Mouse (Mus musculus) MEL (cell line): Measurements from ENCODE around the gene Nme9. TPM values are rescaled to one million over a fixed set of nuclear protein-coding genes. Genes with fewer than 3 reads are reported as not detected.

ENCODE experiments used
- DNase-seq: peaks from one replicate; pipeline ENCODE4 v3.0.0; 2011; ENCODE audit warnings: low read depth, low spot score
- H3K27ac ChIP-seq: 2 replicates; pipeline ENCODE4 v1.5.1; 2012; ENCODE audit warnings: low read depth, mild to moderate bottlenecking, control low read depth, low read length, moderate library complexity; ENCODE audit not compliant: control insufficient read depth
- H3K27me3 ChIP-seq, 2 experiments: fragments of 150-350 bp in 1 of 2; sonication (generic) in 1 of 2; 2 replicates each; pipeline ENCODE4 v1.6.1; 2012; ENCODE audit warnings: low read length in 2 of 2, mild to moderate bottlenecking in 2 of 2, improper control_type of control experiment in 1 of 2, moderate library complexity in 1 of 2; ENCODE audit not compliant: insufficient read depth in 2 of 2, control insufficient read depth in 1 of 2
- H3K36me3 ChIP-seq, 2 experiments: 2 replicates each; pipeline ENCODE4 v1.6.1; 2012 to 2014; ENCODE audit warnings: low read length in 2 of 2, improper control_type of control experiment in 1 of 2, inconsistent platforms in 1 of 2, mild to moderate bottlenecking in 1 of 2; ENCODE audit not compliant: insufficient read depth in 2 of 2, control insufficient read depth in 1 of 2
- H3K4me1 ChIP-seq, 2 experiments: fragments of 150-350 bp in 1 of 2; sonication (generic) in 1 of 2; 2 replicates each; pipeline ENCODE4 v1.6.1; 2012; ENCODE audit warnings: low read length in 2 of 2, improper control_type of control experiment in 1 of 2, mild to moderate bottlenecking in 1 of 2; ENCODE audit not compliant: insufficient read depth in 2 of 2, control insufficient read depth in 1 of 2
- H3K4me3 ChIP-seq, 2 experiments: fragments of 150-350 bp in 1 of 2; sonication (generic) in 1 of 2; 2 replicates each; pipeline ENCODE4 v1.5.1; 2012; ENCODE audit warnings: low read depth in 2 of 2, low read length in 2 of 2, mild to moderate bottlenecking in 2 of 2, moderate library complexity in 2 of 2, control low read depth in 1 of 2, improper control_type of control experiment in 1 of 2; ENCODE audit not compliant: control insufficient read depth in 1 of 2, insufficient read depth in 1 of 2
- H3K79me2 ChIP-seq: 2 replicates; pipeline ENCODE4 v1.6.1; 2012; ENCODE audit warnings: mild to moderate bottlenecking, low read length, moderate library complexity; ENCODE audit not compliant: control insufficient read depth, poor library complexity, insufficient read depth
- H3K9ac ChIP-seq: 2 replicates; pipeline ENCODE4 v1.6.1; 2012; ENCODE audit warnings: low read depth, mild to moderate bottlenecking, control low read depth, low read length, moderate library complexity; ENCODE audit not compliant: control insufficient read depth, poor library complexity, severe bottlenecking
- H3K9me3 ChIP-seq: fragments of 150-350 bp; sonication (generic); replicated peaks from 2 replicates; pipeline ENCODE4 v1.6.1; 2012; ENCODE audit warnings: mild to moderate bottlenecking, low read length, improper control_type of control experiment, moderate library complexity; ENCODE audit not compliant: insufficient read depth
- BHLHE40 ChIP-seq: IDR thresholded peaks from 2 replicates; pipeline ENCODE4 v1.6.1; 2012; ENCODE audit warnings: low read depth, mild to moderate bottlenecking, inconsistent platforms, low read length, improper control_type of control experiment, borderline replicate concordance
- CHD1 ChIP-seq: IDR thresholded peaks from 2 replicates; pipeline ENCODE4 v1.6.1; 2012; ENCODE audit warnings: low read depth, mild to moderate bottlenecking, inconsistent platforms, low read length, improper control_type of control experiment
- CTCF ChIP-seq, 3 experiments: IDR thresholded peaks in 2 of 3; conservative IDR thresholded peaks in 1 of 3; 2 replicates each; pipeline ENCODE4 v1.5.1; 2011 to 2012; ENCODE audit warnings: low read length in 3 of 3, low read depth in 2 of 3, mild to moderate bottlenecking in 2 of 3, improper control_type of control experiment in 1 of 3, inconsistent platforms in 1 of 3, mixed read lengths in 1 of 3, moderate library complexity in 1 of 3; ENCODE audit not compliant: control insufficient read depth in 1 of 3, insufficient read depth in 1 of 3, poor library complexity in 1 of 3, severe bottlenecking in 1 of 3
- HCFC1 ChIP-seq: IDR thresholded peaks from 2 replicates; pipeline ENCODE4 v1.6.1; 2012; ENCODE audit warnings: low read depth, mild to moderate bottlenecking, inconsistent platforms, low read length, improper control_type of control experiment, moderate library complexity
- JUND ChIP-seq: IDR thresholded peaks from 2 replicates; pipeline ENCODE4 v1.6.1; 2011; ENCODE audit warnings: low read depth, mild to moderate bottlenecking, improper control_type of control experiment, low read length
- KAT2A ChIP-seq: conservative IDR thresholded peaks from 2 replicates; pipeline ENCODE4 v1.6.1; 2012; ENCODE audit warnings: low read depth, low read length, improper control_type of control experiment, inconsistent platforms
- MAFK ChIP-seq: IDR thresholded peaks from 2 replicates; pipeline ENCODE4 v1.6.1; 2011; ENCODE audit warnings: low read depth, mild to moderate bottlenecking, low read length, improper control_type of control experiment, borderline replicate concordance
- MEF2A ChIP-seq: IDR thresholded peaks from 2 replicates; pipeline ENCODE4 v1.6.1; 2014; ENCODE audit warnings: low read depth, mild to moderate bottlenecking, inconsistent platforms, low read length, improper control_type of control experiment; ENCODE audit not compliant: poor library complexity, insufficient replicate concordance, severe bottlenecking; ENCODE audit errors: extremely low read depth
- MYC ChIP-seq: IDR thresholded peaks from 2 replicates; pipeline ENCODE4 v1.6.1; 2011; ENCODE audit warnings: low read depth, mild to moderate bottlenecking, low read length, improper control_type of control experiment, moderate library complexity
- NELFE ChIP-seq: IDR thresholded peaks from 2 replicates; pipeline ENCODE4 v1.6.1; 2011; ENCODE audit warnings: low read depth, low read length, improper control_type of control experiment
- NRF1 ChIP-seq: IDR thresholded peaks from 2 replicates; pipeline ENCODE4 v1.6.1; 2014; ENCODE audit warnings: low read depth, mild to moderate bottlenecking, inconsistent platforms, low read length, improper control_type of control experiment, moderate library complexity; ENCODE audit not compliant: poor library complexity, insufficient read depth, severe bottlenecking
- POLR2AphosphoS2 ChIP-seq: IDR thresholded peaks from 2 replicates; pipeline ENCODE4 v1.6.1; 2011; ENCODE audit warnings: low read length, improper control_type of control experiment
- POLR2AphosphoS5 ChIP-seq: IDR thresholded peaks from 2 replicates; pipeline ENCODE4 v1.6.1; 2012; ENCODE audit warnings: low read depth, borderline replicate concordance, mild to moderate bottlenecking, inconsistent platforms, low read length, moderate library complexity, mixed read lengths
- RAD21 ChIP-seq: IDR thresholded peaks from 2 replicates; pipeline ENCODE4 v1.6.1; 2011; ENCODE audit warnings: mild to moderate bottlenecking, low read depth, low read length, improper control_type of control experiment
- RCOR1 ChIP-seq: IDR thresholded peaks from 2 replicates; pipeline ENCODE4 v1.6.1; 2012; ENCODE audit warnings: low read depth, mild to moderate bottlenecking, inconsistent platforms, low read length, improper control_type of control experiment
- SMC3 ChIP-seq: IDR thresholded peaks from 2 replicates; pipeline ENCODE4 v1.6.1; 2011; ENCODE audit warnings: low read depth, low read length, improper control_type of control experiment
- TCF12 ChIP-seq: IDR thresholded peaks from 2 replicates; pipeline ENCODE4 v1.6.1; 2014; ENCODE audit warnings: low read depth, mild to moderate bottlenecking, inconsistent platforms, low read length, improper control_type of control experiment, moderate library complexity
- UBTF ChIP-seq: IDR thresholded peaks from 2 replicates; pipeline ENCODE4 v1.6.1; 2012; ENCODE audit warnings: low read depth, mild to moderate bottlenecking, inconsistent platforms, low read length, improper control_type of control experiment, moderate library complexity, borderline replicate concordance; ENCODE audit not compliant: insufficient read depth
- USF1 ChIP-seq: IDR thresholded peaks from 2 replicates; pipeline ENCODE4 v1.6.1; 2014; ENCODE audit warnings: low read depth, mild to moderate bottlenecking, inconsistent platforms, low read length, improper control_type of control experiment, moderate library complexity
- polyA plus RNA-seq, 2 experiments: library from polyadenylated mRNA; stranded (reverse) in 1 of 2; unstranded in 1 of 2; fragments of >175 nt in 1 of 2; fragments of >200 nt in 1 of 2; gene quantifications; 2 replicates each; pipeline versions ENCODE4 v1.2.1 to v1.2.4; 2012; ENCODE audit warnings: low replicate concordance in 2 of 2, low read depth in 1 of 2; ENCODE audit not compliant: insufficient read length in 2 of 2, insufficient read depth in 1 of 2, missing spikeins in 1 of 2
- total RNA-seq: library from RNA; depleted of rRNA; stranded (reverse); fragments of 300-350 nt; gene quantifications from 2 replicates; pipeline ENCODE4 v1.2.3, GENCODE M21; 2012

Nme9 gene
- total and polyA plus RNA-seq, 3 experiments: 0.40 to 0.92 TPM; not detected in 1

- H3K4me3 ChIP-seq: no peak overlapping the region
- H3K9ac ChIP-seq: no peak overlapping the region
- peaks cover 2 to 10% of the 10 kb centered on the region in 2 experiments; a peak in 3 of 4 replicates for H3K36me3 ChIP-seq
- no peak for TF ChIP-seq POLR2AphosphoS2
- TF ChIP-seq USF1: no peak
- TF ChIP-seq BHLHE40: no peak
- TF ChIP-seq CTCF (IDR thresholded peaks at IDR 0.05 in 2 of 3, conservative IDR thresholded peaks at IDR 0.05 in 1 of 3; ENCODE audit: control insufficient read depth in 1 of 3, insufficient read depth in 1 of 3, low read depth in 2 of 3, low read length in 3 of 3, poor library complexity in 1 of 3, severe bottlenecking in 1 of 3): no peak
- no peak for TF ChIP-seq CHD1
- no peak for TF ChIP-seq TCF12
- TF ChIP-seq UBTF: no peak
- TF ChIP-seq RCOR1: no peak
- no peak for TF ChIP-seq RAD21
- no peak for TF ChIP-seq POLR2AphosphoS5
- TF ChIP-seq NELFE: no peak
- TF ChIP-seq, all 39 proteins: peak for 0
- Histone ChIP-seq H3K79me2 (no peaks in the 10 kb centered on the region), H3K4me1 (peaks cover 8 to 10% of the 10 kb centered on the region in 2 experiments), H3K27ac (no peak overlapping the region), H3K27me3 (no peaks in the 10 kb centered on the region), H3K9me3 (no peaks in the 10 kb centered on the region)
- no peak for DNase-seq
These were observed 29.5 kb downstream of the Nme9 start for GRCm38 (mm10) chr9:99480764-99481163.

GRCm38 (mm10) chr9:99483191-99483590, 31.9 kb downstream of the Nme9 start:
- H3K36me3 ChIP-seq: peaks cover 2 to 18% of the 10 kb centered on the region in 2 experiments; a peak in 3 of 4 replicates
- peaks cover 10% of the 10 kb centered on the region in 2 experiments for H3K4me1 ChIP-seq
- H3K27ac ChIP-seq: no peak overlapping the region
- no peak overlapping the region for H3K4me3 ChIP-seq
- H3K27me3 ChIP-seq: no peaks in the 10 kb centered on the region
- no peak overlapping the region for H3K9ac ChIP-seq
- no peak for DNase-seq
- TF ChIP-seq NRF1 (no peak), SMC3 (no peak), HCFC1 (no peak), NELFE (no peak), JUND (no peak), MYC (no peak), MEF2A (no peak), MAFK (no peak), KAT2A (no peak)
- H3K79me2 ChIP-seq: no peaks in the 10 kb centered on the region
- H3K9me3 ChIP-seq: no peaks in the 10 kb centered on the region
